Mouse (Mus musculus): ENCODE measurements around the gene Dnajc6. TPM values are rescaled to one million over a fixed set of nuclear protein-coding genes. Genes with fewer than 3 reads are reported as not detected.

Gene Dnajc6
- total and polyA plus RNA-seq, 3 experiments, result 15.0 to 20.2 TPM; not detected in 1

GRCm38 (mm10) chr4:101451089-101451488, 45.4 kb upstream of the Dnajc6 start:
- DNase-seq (ENCODE audit: low read depth, low spot score), result no peak
- H3K4me3 ChIP-seq (ENCODE audit: control insufficient read depth in 1 of 2, insufficient read depth in 1 of 2, low read depth in 2 of 2, low read length in 2 of 2), result no peak overlapping the region
- no peaks in the 10 kb centered on the region for H3K36me3 ChIP-seq (ENCODE audit: control insufficient read depth in 1 of 2, insufficient read depth in 2 of 2, low read length in 2 of 2)
- no peak overlapping the region for H3K27ac ChIP-seq (ENCODE audit: control insufficient read depth, low read depth, low read length)
- TF ChIP-seq TAL1 (IDR thresholded peaks at IDR 0.05; ENCODE audit: low read length) (no peak), ZKSCAN1 (IDR thresholded peaks at IDR 0.05; ENCODE audit: low read depth, low read length) (no peak)
- H3K79me2 ChIP-seq (ENCODE audit: control insufficient read depth, insufficient read depth, low read length, poor library complexity), result no peaks in the 10 kb centered on the region
- no peak overlapping the region for H3K9ac ChIP-seq (ENCODE audit: control insufficient read depth, low read depth, low read length, poor library complexity, severe bottlenecking)
- no peaks in the 10 kb centered on the region for H3K9me3 ChIP-seq (replicated peaks; ENCODE audit: insufficient read depth, low read length)
- H3K4me1 ChIP-seq (ENCODE audit: control insufficient read depth in 1 of 2, insufficient read depth in 2 of 2, low read length in 2 of 2), result no peaks in the 10 kb centered on the region
- no peaks in the 10 kb centered on the region for H3K27me3 ChIP-seq (ENCODE audit: control insufficient read depth in 1 of 2, insufficient read depth in 2 of 2, low read length in 2 of 2)

GRCm38 (mm10) chr4:101452829-101453228, 43.6 kb upstream of the Dnajc6 start:
- no peak overlapping the region for H3K27ac ChIP-seq (ENCODE audit: control insufficient read depth, low read depth, low read length)
- H3K9me3 ChIP-seq (replicated peaks; ENCODE audit: insufficient read depth, low read length), result no peaks in the 10 kb centered on the region
- no peaks in the 10 kb centered on the region for H3K79me2 ChIP-seq (ENCODE audit: control insufficient read depth, insufficient read depth, low read length, poor library complexity)
- no peak overlapping the region for H3K4me3 ChIP-seq (ENCODE audit: control insufficient read depth in 1 of 2, insufficient read depth in 1 of 2, low read depth in 2 of 2, low read length in 2 of 2)
- no peaks in the 10 kb centered on the region for H3K27me3 ChIP-seq (ENCODE audit: control insufficient read depth in 1 of 2, insufficient read depth in 2 of 2, low read length in 2 of 2)
- no peak for DNase-seq (ENCODE audit: low read depth, low spot score)
- no peak for TF ChIP-seq ZNF384 (IDR thresholded peaks at IDR 0.05; ENCODE audit: low read depth, low read length)
- TF ChIP-seq MAZ (IDR thresholded peaks at IDR 0.05; ENCODE audit: low read depth, low read length), result no peak
- TF ChIP-seq ELF1 (IDR thresholded peaks at IDR 0.05; ENCODE audit: low read depth, low read length), result no peak
- TF ChIP-seq JUND (IDR thresholded peaks at IDR 0.05; ENCODE audit: low read depth, low read length), result no peak
- TF ChIP-seq USF1 (IDR thresholded peaks at IDR 0.05; ENCODE audit: low read depth, low read length), result no peak
- TF ChIP-seq NELFE (IDR thresholded peaks at IDR 0.05; ENCODE audit: low read depth, low read length), result no peak
- no peak for TF ChIP-seq E2F4 (IDR thresholded peaks at IDR 0.05; ENCODE audit: borderline replicate concordance, low read depth, low read length)
- no peaks in the 10 kb centered on the region for H3K4me1 ChIP-seq (ENCODE audit: control insufficient read depth in 1 of 2, insufficient read depth in 2 of 2, low read length in 2 of 2)
- no peaks in the 10 kb centered on the region for H3K36me3 ChIP-seq (ENCODE audit: control insufficient read depth in 1 of 2, insufficient read depth in 2 of 2, low read length in 2 of 2)
- no peak overlapping the region for H3K9ac ChIP-seq (ENCODE audit: control insufficient read depth, low read depth, low read length, poor library complexity, severe bottlenecking)

- Histone ChIP-seq H3K9ac (ENCODE audit: control insufficient read depth, low read depth, low read length, poor library complexity, severe bottlenecking) (no peak overlapping the region), H3K36me3 (ENCODE audit: control insufficient read depth in 1 of 2, insufficient read depth in 2 of 2, low read length in 2 of 2) (0 out of 4 replicates have a peak, but pooled peaks cover 0 to 2% of the 10 kb centered on the region in 2 experiments)
- TF ChIP-seq JUND (IDR thresholded peaks at IDR 0.05; ENCODE audit: low read depth, low read length) (no peak), NRF1 (IDR thresholded peaks at IDR 0.05; ENCODE audit: insufficient read depth, low read depth, low read length, poor library complexity, severe bottlenecking) (no peak), TBP (IDR thresholded peaks at IDR 0.05; ENCODE audit: low read depth, low read length) (no peak), CTCF (IDR thresholded peaks at IDR 0.05 in 2 of 3, conservative IDR thresholded peaks at IDR 0.05 in 1 of 3; ENCODE audit: control insufficient read depth in 1 of 3, insufficient read depth in 1 of 3, low read depth in 2 of 3, low read length in 3 of 3, poor library complexity in 1 of 3, severe bottlenecking in 1 of 3) (no peak), USF1 (IDR thresholded peaks at IDR 0.05; ENCODE audit: low read depth, low read length) (no peak), CHD1 (IDR thresholded peaks at IDR 0.05; ENCODE audit: low read depth, low read length) (no peak), POLR2A (IDR thresholded peaks at IDR 0.05; ENCODE audit: control insufficient read depth in 1 of 2, insufficient read depth in 1 of 2, low read depth in 1 of 2, low read length in 2 of 2, poor library complexity in 1 of 2) (no peak), SMC3 (IDR thresholded peaks at IDR 0.05; ENCODE audit: low read depth, low read length) (no peak), ELF1 (IDR thresholded peaks at IDR 0.05; ENCODE audit: low read depth, low read length) (no peak), CHD2 (IDR thresholded peaks at IDR 0.05; ENCODE audit: low read length) (no peak), ETS1 (IDR thresholded peaks at IDR 0.05; ENCODE audit: low read depth, low read length) (no peak), UBTF (IDR thresholded peaks at IDR 0.05; ENCODE audit: borderline replicate concordance, insufficient read depth, low read depth, low read length) (no peak), ZMIZ1 (IDR thresholded peaks at IDR 0.05; ENCODE audit: low read depth, low read length) (no peak)
Observed at GRCm38 (mm10) chr4:101457176-101457575, 39.3 kb upstream of the Dnajc6 start.

More at GRCm38 (mm10) chr4:101457176-101457575, 39.3 kb upstream of the Dnajc6 start:
- H3K9me3 ChIP-seq (replicated peaks; ENCODE audit: insufficient read depth, low read length), result no peaks in the 10 kb centered on the region
- no peak overlapping the region for H3K4me3 ChIP-seq (ENCODE audit: control insufficient read depth in 1 of 2, insufficient read depth in 1 of 2, low read depth in 2 of 2, low read length in 2 of 2)
- DNase-seq (ENCODE audit: low read depth, low spot score), result no peak
- no peaks in the 10 kb centered on the region for H3K4me1 ChIP-seq (ENCODE audit: control insufficient read depth in 1 of 2, insufficient read depth in 2 of 2, low read length in 2 of 2)
- no peak overlapping the region for H3K27ac ChIP-seq (ENCODE audit: control insufficient read depth, low read depth, low read length)
- H3K27me3 ChIP-seq (ENCODE audit: control insufficient read depth in 1 of 2, insufficient read depth in 2 of 2, low read length in 2 of 2), result no peaks in the 10 kb centered on the region
- no peaks in the 10 kb centered on the region for H3K79me2 ChIP-seq (ENCODE audit: control insufficient read depth, insufficient read depth, low read length, poor library complexity)
